Mouse (Mus musculus) brain, embryonic 14.5 days (tissue): ENCODE measurements at regions not wholly inside any gene's neighbourhood (a gene's known extent, or its start where the extent isn't known, plus 50 kb on each side); places are given as distances from the start of the nearest gene placed in this dataset.

Experiments
- CTCF ChIP-seq: fragments of 200-500 bp; IDR thresholded peaks from 2 replicates; pipeline ENCODE4 v1.5.1; 2012; ENCODE audit warnings: inconsistent platforms, mild to moderate bottlenecking, moderate library complexity, borderline replicate concordance; ENCODE audit not compliant: insufficient read depth, insufficient read length; ENCODE audit errors: extremely low read depth
- POLR2A ChIP-seq: fragments of 200-500 bp; IDR thresholded peaks from 2 replicates; pipeline ENCODE4 v1.6.1; 2012; ENCODE audit warnings: mild to moderate bottlenecking, inconsistent platforms, borderline replicate concordance; ENCODE audit not compliant: poor library complexity, insufficient read depth, insufficient read length, severe bottlenecking; ENCODE audit errors: extremely low read depth

GRCm38 (mm10) chr6:117415901-117416300 is 247.6 kb downstream of the Cxcl12 start:
- no peak for TF ChIP-seq CTCF
- no peak for TF ChIP-seq POLR2A
